Mouse (Mus musculus) midbrain, embryonic 12.5 days (tissue): ENCODE results near the gene Vmn1r67. TPM values are rescaled to one million over a fixed set of nuclear protein-coding genes. Genes with fewer than 3 reads are reported as not detected.

Experiments
- ATAC-seq: fragments of 200-750 bp; cut with Nextera tagmentation; 2 replicates; pipeline ENCODE4 v1.8.0; 2017; ENCODE audit warnings: low read depth, moderate TSS enrichment, moderate library complexity; ENCODE audit not compliant: low FRiP score
- H3K27ac ChIP-seq: fragments of 300-500 bp; sonication (generic); replicated peaks from 2 replicates; pipeline ENCODE4 v1.5.1; 2016; ENCODE audit warnings: mild to moderate bottlenecking
- H3K27me3 ChIP-seq: fragments of 300-500 bp; sonication (generic); 2 replicates; pipeline ENCODE4 v1.6.1; 2016; ENCODE audit warnings: mild to moderate bottlenecking
- H3K36me3 ChIP-seq: fragments of 300-500 bp; sonication (generic); 2 replicates; pipeline ENCODE4 v1.6.1; 2016
- H3K4me1 ChIP-seq: fragments of 300-500 bp; sonication (generic); 2 replicates; pipeline ENCODE4 v1.6.1; 2016
- H3K4me2 ChIP-seq: fragments of 300-500 bp; sonication (generic); replicated peaks from 2 replicates; pipeline ENCODE4 v1.6.1; 2016; ENCODE audit warnings: mild to moderate bottlenecking, moderate library complexity
- H3K4me3 ChIP-seq: fragments of 300-500 bp; sonication (generic); 2 replicates; pipeline ENCODE4 v1.5.1; 2016; ENCODE audit warnings: mild to moderate bottlenecking
- H3K9ac ChIP-seq: fragments of 300-500 bp; sonication (generic); replicated peaks from 2 replicates; pipeline ENCODE4 v1.6.1; 2016; ENCODE audit warnings: mild to moderate bottlenecking, moderate library complexity
- H3K9me3 ChIP-seq: fragments of 300-500 bp; sonication (generic); 2 replicates; pipeline ENCODE4 v1.6.1; 2016; ENCODE audit warnings: mild to moderate bottlenecking
- WGBS: fragments of 180-500 bp; shearing (Covaris S2); methylation state at CpG from one replicate; pipeline ENCODE4 v1.1.7; 2016; 5-methylcytosine and 5-hydroxymethylcytosine counted together
- polyA plus RNA-seq: library from polyadenylated mRNA; unstranded; fragments of >200 nt; fragmentation: Nextera tagmentation; extraction: Ambion mirVana; gene quantifications from 2 replicates; pipeline ENCODE4 v1.2.1, GENCODE M21; 2016

Vmn1r67 gene
- not detected in 2 replicates for polyA plus RNA-seq

- no peak within 1 kb of the TSS for H3K9ac ChIP-seq
- no peak within 1 kb of the TSS for H3K4me3 ChIP-seq
- no peak for ATAC-seq
- peaks cover 11% of the 10 kb centered on the region; the same call in 1 of the 2 replicates for H3K9me3 ChIP-seq
- no peak within 1 kb of the TSS for H3K27ac ChIP-seq
- H3K27me3 ChIP-seq = no peaks in the 10 kb centered on the region
- no peaks in the 10 kb centered on the region for H3K4me1 ChIP-seq
- no peak within 1 kb of the TSS for H3K4me2 ChIP-seq
- no peaks in the 10 kb centered on the region for H3K36me3 ChIP-seq
Measured at GRCm38 (mm10) chr7:10443031-10443430, at the start of gene Vmn1r67. Vmn1r67 (plus strand) TSS chr7:10443331.

- no peaks in the 10 kb centered on the region for H3K36me3 ChIP-seq
- ATAC-seq = no peak
- H3K4me1 ChIP-seq = no peaks in the 10 kb centered on the region
- H3K4me3 ChIP-seq = no peak overlapping the region
- no peak overlapping the region for H3K9ac ChIP-seq
- H3K4me2 ChIP-seq = no peak overlapping the region
- WGBS = 70% methylated on average over 3 of the region's 3 CpGs
- H3K27ac ChIP-seq = no peak overlapping the region
- H3K9me3 ChIP-seq = 0 out of 2 replicates have a peak, but pooled peaks cover 9% of the 10 kb centered on the region
- H3K27me3 ChIP-seq = no peaks in the 10 kb centered on the region
Measured at GRCm38 (mm10) chr7:10458166-10458565, 15.0 kb downstream of the Vmn1r67 start.

- no peak overlapping the region for H3K4me3 ChIP-seq
- no peaks in the 10 kb centered on the region for H3K36me3 ChIP-seq
- H3K4me1 ChIP-seq = no peaks in the 10 kb centered on the region
- no peak for ATAC-seq
- H3K4me2 ChIP-seq = no peak overlapping the region
- H3K27ac ChIP-seq = no peak overlapping the region
- H3K9ac ChIP-seq = no peak overlapping the region
- H3K9me3 ChIP-seq = 0 out of 2 replicates have a peak, but pooled peaks cover 3% of the 10 kb centered on the region
- no peaks in the 10 kb centered on the region for H3K27me3 ChIP-seq
Measured at GRCm38 (mm10) chr7:10479813-10480212, 36.7 kb downstream of the Vmn1r67 start.

- Histone ChIP-seq H3K4me3 (peak overlapping the region; percentile 24), H3K36me3 (no peaks in the 10 kb centered on the region), H3K27me3 (no peaks in the 10 kb centered on the region), H3K4me1 (no peaks in the 10 kb centered on the region), H3K27ac (no peak overlapping the region), H3K4me2 (peak overlapping the region; percentile 24), H3K9me3 (0 out of 2 replicates have a peak, but pooled peaks cover 3% of the 10 kb centered on the region), H3K9ac (no peak overlapping the region)
- 60% methylated on average over 18 of the region's 18 CpGs for WGBS
- ATAC-seq = peak; percentile 66; the same call in 1 of the 2 replicates
Measured at GRCm38 (mm10) chr7:10480588-10481233, 37.6 kb downstream of the Vmn1r67 start.

GRCm38 (mm10) chr7:10494786-10495521 is 51.8 kb downstream of the Vmn1r67 start, which contains the start of gene Zik1:
Zik1 (minus strand) TSS chr7:10495394.
- 2% methylated on average over 33 of the region's 33 CpGs for WGBS
- H3K9me3 ChIP-seq = no peaks in the 10 kb centered on the region
- ATAC-seq = peak; percentile 98
- peaks cover 30% of the 10 kb centered on the region for H3K36me3 ChIP-seq
- H3K27me3 ChIP-seq = no peaks in the 10 kb centered on the region
- peak within 1 kb of the TSS; percentile 76 for H3K4me2 ChIP-seq
- peak within 1 kb of the TSS; percentile 65 for H3K9ac ChIP-seq
- peaks cover 11% of the 10 kb centered on the region for H3K4me1 ChIP-seq
- H3K4me3 ChIP-seq = peak within 1 kb of the TSS; percentile 61
- peak within 1 kb of the TSS; percentile 49 for H3K27ac ChIP-seq

GRCm38 (mm10) chr7:10495578-10495977 is 52.4 kb downstream of the Vmn1r67 start:
- Histone ChIP-seq H3K36me3 (peaks cover 24% of the 10 kb centered on the region), H3K4me1 (peaks cover 11% of the 10 kb centered on the region), H3K9ac (no peak overlapping the region), H3K27ac (no peak overlapping the region), H3K27me3 (no peaks in the 10 kb centered on the region), H3K4me2 (peak overlapping the region; percentile 76), H3K9me3 (no peaks in the 10 kb centered on the region), H3K4me3 (peak overlapping the region; percentile 61)
- no peak for ATAC-seq
- 31% methylated on average over 6 of the region's 6 CpGs for WGBS

Other genes with a start within 250 kb of the Vmn1r67 start
- not detected in 2 replicates for gene Vmn1r66, start 165.3 kb upstream of the Vmn1r67 start, polyA plus RNA-seq
- gene Zik1, start 52.1 kb downstream of the Vmn1r67 start, polyA plus RNA-seq = 48.9 and 52.8 TPM in 2 replicates
- not detected in 2 replicates for gene Vmn1r68, start 115.2 kb downstream of the Vmn1r67 start, polyA plus RNA-seq
- not detected in 2 replicates for gene Vmn1r69, start 170.3 kb downstream of the Vmn1r67 start, polyA plus RNA-seq
- gene Vmn1r70, start 188.2 kb downstream of the Vmn1r67 start, polyA plus RNA-seq = not detected in 2 replicates
- not detected in 2 replicates for gene Nlrp4b, start 244.5 kb downstream of the Vmn1r67 start, polyA plus RNA-seq